17 mouse cellular contexts compared by ENCODE assay signal in genomic region chr3:137942098-137942622, GRCm38 (mm10).
"Had no signal": no experiment of that assay in that cellular context is flagged by ENCODE, and none has a peak within 500 bp of the region (broad histone marks: within the 10 kb centered on the region; RNA-seq: fewer than 3 reads in every experiment).

No protein-coding gene starts in this region.

- H3K9me3 ChIP-seq: intestine, embryonic 15.5 days; limb, embryonic 15.5 days; midbrain, embryonic 10.5 days; midbrain, embryonic 15.5 days; neural tube, embryonic 12.5 days; stomach, embryonic 15.5 days had no signal

- H3K27ac ChIP-seq: intestine, embryonic 15.5 days; kidney, postnatal 0 days; limb, embryonic 15.5 days; midbrain, embryonic 10.5 days; midbrain, embryonic 15.5 days; neural tube, embryonic 12.5 days; stomach, embryonic 15.5 days had no signal

- ATAC-seq: intestine, embryonic 15.5 days; midbrain, embryonic 15.5 days had no signal

- H3K9ac ChIP-seq: intestine, embryonic 15.5 days; limb, embryonic 15.5 days; lung, embryonic 14.5 days; midbrain, embryonic 15.5 days; neural tube, embryonic 12.5 days; stomach, embryonic 15.5 days had no signal

- H3K36me3 ChIP-seq: intestine, embryonic 15.5 days; limb, embryonic 15.5 days; midbrain, embryonic 10.5 days; midbrain, embryonic 15.5 days; neural tube, embryonic 12.5 days; stomach, embryonic 15.5 days had no signal

- H3K4me3 ChIP-seq: intestine, embryonic 15.5 days; limb, embryonic 15.5 days; midbrain, embryonic 10.5 days; midbrain, embryonic 15.5 days; neural tube, embryonic 12.5 days; stomach, embryonic 15.5 days had no signal

- H3K27me3 ChIP-seq: intestine, embryonic 15.5 days; limb, embryonic 15.5 days; midbrain, embryonic 15.5 days; neural tube, embryonic 12.5 days; stomach, embryonic 15.5 days had no signal

- H3K4me2 ChIP-seq: intestine, embryonic 15.5 days; limb, embryonic 15.5 days; lung, embryonic 14.5 days; midbrain, embryonic 15.5 days; neural tube, embryonic 12.5 days; stomach, embryonic 15.5 days had no signal

- DNase-seq: kidney, adult 8-10 months; kidney, postnatal 36 days; layer of hippocampus, adult 9-11 months; layer of hippocampus, postnatal 36 days; lung, embryonic 14.5 days; lung, postnatal 10 days; lung, postnatal 4 days; retina, postnatal 1 day; right cerebral cortex, postnatal 4 days; thymus, postnatal 14 days had no signal

- H3K4me1 ChIP-seq: limb, embryonic 15.5 days; midbrain, embryonic 15.5 days; neural tube, embryonic 12.5 days had no signal
